Mouse (Mus musculus) heart, embryonic 16.5 days (tissue): ENCODE measurements around the gene Wdfy2. TPM values are rescaled to one million over a fixed set of nuclear protein-coding genes. Genes with fewer than 3 reads are reported as not detected.

Experiments used
- ATAC-seq: fragments of 200-750 bp; cut with Nextera tagmentation; replicated peaks from 2 replicates; pipeline ENCODE4 v1.8.0; 2017; ENCODE audit warnings: moderate number of reproducible peaks; ENCODE audit not compliant: insufficient read depth, low FRiP score; ENCODE audit errors: extremely low read depth
- H3K27ac ChIP-seq: fragments of 300-500 bp; sonication (generic); 2 replicates; pipeline ENCODE4 v1.5.1; 2014; ENCODE audit warnings: mild to moderate bottlenecking, low read length, control low read depth, moderate library complexity
- H3K27me3 ChIP-seq: fragments of 300-500 bp; sonication (generic); 2 replicates; pipeline ENCODE4 v1.6.1; 2014; ENCODE audit warnings: low read length, mixed read lengths; ENCODE audit not compliant: control insufficient read depth, insufficient read depth
- H3K36me3 ChIP-seq: fragments of 300-500 bp; sonication (generic); 2 replicates; pipeline ENCODE4 v1.6.1; 2014; ENCODE audit not compliant: control insufficient read depth, insufficient read depth
- H3K4me1 ChIP-seq: fragments of 300-500 bp; sonication (generic); 2 replicates; pipeline ENCODE4 v1.6.1; 2014; ENCODE audit warnings: low read length, mixed read lengths; ENCODE audit not compliant: control insufficient read depth, insufficient read depth
- H3K4me2 ChIP-seq: fragments of 300-500 bp; sonication (generic); 2 replicates; pipeline ENCODE4 v1.6.1; 2014; ENCODE audit warnings: low read depth, mild to moderate bottlenecking, control low read depth, low read length
- H3K4me3 ChIP-seq: fragments of 300-500 bp; sonication (generic); 2 replicates; pipeline ENCODE4 v1.5.1; 2014; ENCODE audit warnings: mild to moderate bottlenecking, control low read depth, low read length
- H3K9ac ChIP-seq: fragments of 300-500 bp; sonication (generic); 2 replicates; pipeline ENCODE4 v1.6.1; 2014; ENCODE audit warnings: low read length, control low read depth
- H3K9me3 ChIP-seq: fragments of 300-500 bp; sonication (generic); replicated peaks from 2 replicates; pipeline ENCODE4 v1.6.1; 2016; ENCODE audit warnings: low read length; ENCODE audit not compliant: control insufficient read depth
- WGBS: fragments of 180-500 bp; shearing (Covaris S2); extraction: QIAGEN DNeasy Blood & Tissue Kit; methylation state at CpG from one replicate; pipeline ENCODE4 v1.1.7; 2014; 5-methylcytosine and 5-hydroxymethylcytosine counted together
- microRNA-seq: library from miRNA; unstranded; fragments of <30 nt; microRNA quantifications from one replicate; pipeline ENCODE4, GENCODE M21; 2017
- polyA plus RNA-seq: library from polyadenylated mRNA; unstranded; fragments of >200 nt; fragmentation: Nextera tagmentation; extraction: Ambion mirVana; gene quantifications from 2 replicates; pipeline ENCODE4 v1.2.1, GENCODE M21; 2015

Gene Wdfy2
- polyA plus RNA-seq, 1 experiment from 2014 or later = 4.0 TPM

DNA sequence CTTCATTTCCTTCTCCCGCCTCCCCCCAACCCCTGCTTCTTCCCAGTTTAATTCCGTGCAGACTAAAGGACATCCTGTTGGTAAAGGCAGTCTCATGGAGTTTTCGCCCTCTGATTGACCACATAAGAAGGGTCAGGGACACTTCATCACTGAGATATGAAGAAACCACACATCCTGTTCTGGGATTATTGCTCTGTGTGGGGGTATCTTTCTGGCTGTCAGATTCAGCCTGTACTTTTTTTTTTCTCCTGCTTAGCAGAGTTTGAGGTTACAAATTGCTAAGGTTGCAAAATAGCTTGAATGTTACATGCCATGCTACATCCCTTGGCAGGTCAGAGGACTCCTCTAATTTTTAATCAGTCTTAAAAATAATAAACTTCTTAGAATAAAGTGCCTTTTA is 153.8 kb downstream of the Wdfy2 start:
- no peak overlapping the region for H3K4me2 ChIP-seq
- no peak for ATAC-seq
- H3K9ac ChIP-seq = no peak overlapping the region
- H3K9me3 ChIP-seq = no peaks in the 10 kb centered on the region
- H3K27ac ChIP-seq = no peak overlapping the region
- WGBS = 61% methylated on average over 3 of the region's 3 CpGs
- peaks cover 5% of the 10 kb centered on the region; the same call in 1 of the 2 replicates for H3K4me1 ChIP-seq
- H3K36me3 ChIP-seq = no peaks in the 10 kb centered on the region
- H3K27me3 ChIP-seq = no peaks in the 10 kb centered on the region
- no peak overlapping the region for H3K4me3 ChIP-seq

GRCm38 (mm10) chr14:62991849-62992510 is 154.5 kb downstream of the Wdfy2 start:
- H3K9me3 ChIP-seq = no peaks in the 10 kb centered on the region
- WGBS = 66% methylated on average over 7 of the region's 7 CpGs
- no peaks in the 10 kb centered on the region for H3K27me3 ChIP-seq
- H3K9ac ChIP-seq = no peak overlapping the region
- H3K4me2 ChIP-seq = no peak overlapping the region
- H3K27ac ChIP-seq = no peak overlapping the region
- no peak for ATAC-seq
- no peak overlapping the region for H3K4me3 ChIP-seq
- H3K4me1 ChIP-seq = peaks cover 5% of the 10 kb centered on the region; the same call in 1 of the 2 replicates
- no peaks in the 10 kb centered on the region for H3K36me3 ChIP-seq

GRCm38 (mm10) chr14:62997777-62998176 is 160.3 kb downstream of the Wdfy2 start, which contains the start of gene Defb47:
TSS of gene Defb47 (plus strand) at chr14:62998077.
- Histone ChIP-seq H3K36me3 (no peaks in the 10 kb centered on the region), H3K4me3 (no peak within 1 kb of the TSS), H3K27me3 (no peaks in the 10 kb centered on the region), H3K4me1 (no peaks in the 10 kb centered on the region), H3K27ac (no peak within 1 kb of the TSS), H3K4me2 (no peak within 1 kb of the TSS), H3K9ac (no peak within 1 kb of the TSS), H3K9me3 (no peaks in the 10 kb centered on the region)
- ATAC-seq = no peak
- 81% methylated on average over 8 of the region's 8 CpGs for WGBS

- H3K4me3 ChIP-seq = no peak overlapping the region
- H3K9ac ChIP-seq = no peak overlapping the region
- H3K36me3 ChIP-seq = no peaks in the 10 kb centered on the region
- no peak for ATAC-seq
- H3K27me3 ChIP-seq = no peaks in the 10 kb centered on the region
- no peak overlapping the region for H3K27ac ChIP-seq
- WGBS = 79% methylated on average over 4 of the region's 4 CpGs
- H3K4me2 ChIP-seq = no peak overlapping the region
- 0 out of 2 replicates have a peak, but pooled peaks cover 2% of the 10 kb centered on the region for H3K4me1 ChIP-seq
- no peaks in the 10 kb centered on the region for H3K9me3 ChIP-seq
These were observed 161.5 kb downstream of the Wdfy2 start for GRCm38 (mm10) chr14:62998977-62999376.

- Histone ChIP-seq H3K9ac (no peak overlapping the region), H3K4me2 (no peak overlapping the region), H3K27me3 (no peaks in the 10 kb centered on the region), H3K27ac (peak overlapping the region; percentile 67), H3K4me3 (no peak overlapping the region), H3K9me3 (no peaks in the 10 kb centered on the region), H3K36me3 (no peaks in the 10 kb centered on the region), H3K4me1 (0 out of 2 replicates have a peak, but pooled peaks cover 2% of the 10 kb centered on the region)
- peak; percentile 81 for ATAC-seq
- 31% methylated on average over 2 of the region's 2 CpGs for WGBS
These were observed 165.1 kb downstream of the Wdfy2 start for GRCm38 (mm10) chr14:63002588-63002987.

Small RNA genes within 50 kb of the gene (microRNA-seq; reads per million reads assigned to microRNA genes)
- gene Mir6541 = not detected
- 0.59 reads per million for gene Mir8098

Other genes with a start within 250 kb of the Wdfy2 start
- not detected in 2 replicates for gene Serpine3, start 174.0 kb upstream of the Wdfy2 start, polyA plus RNA-seq
- 15.6 TPM in 2 replicates for gene Ints6, start 76.5 kb upstream of the Wdfy2 start, polyA plus RNA-seq
- not detected in 2 replicates for gene Defb48, start 146.8 kb downstream of the Wdfy2 start, polyA plus RNA-seq
- not detected in 2 replicates for gene Defb47, start 160.4 kb downstream of the Wdfy2 start, polyA plus RNA-seq
- not detected in 2 replicates for gene Defb43, start 174.1 kb downstream of the Wdfy2 start, polyA plus RNA-seq
- 1.2 and 2.2 TPM in 2 replicates for gene Defb42, start 209.3 kb downstream of the Wdfy2 start, polyA plus RNA-seq
- not detected in 2 replicates for gene Defb30, start 212.3 kb downstream of the Wdfy2 start, polyA plus RNA-seq